Mouse (Mus musculus) hindbrain, embryonic 14.5 days (tissue): Measurements from ENCODE around the gene Ireb2. TPM values are rescaled to one million over a fixed set of nuclear protein-coding genes. Genes with fewer than 3 reads are reported as not detected.
"Not testable (repeated sequence)": the region's sequence is repeated elsewhere in the genome, so short reads cannot be mapped to it uniquely, and the experiment has no call there.

Experiments
- ATAC-seq: fragments of 200-750 bp; cut with Nextera tagmentation; 2 replicates; pipeline ENCODE4 v1.8.0; 2017; ENCODE audit warnings: moderate number of reproducible peaks, mild to moderate bottlenecking, moderate TSS enrichment, moderate library complexity; ENCODE audit not compliant: low FRiP score
- DNase-seq: peaks from one replicate; pipeline ENCODE4 v3.0.0-alpha.2; 2015; ENCODE audit warnings: low spot score
- H3K27ac ChIP-seq: fragments of 300-500 bp; sonication (generic); 2 replicates; pipeline ENCODE4 v1.5.1; 2014; ENCODE audit warnings: mild to moderate bottlenecking, moderate library complexity
- H3K27me3 ChIP-seq: fragments of 300-500 bp; sonication (generic); 2 replicates; pipeline ENCODE4 v1.6.1; 2014; ENCODE audit warnings: mild to moderate bottlenecking, low read length, mixed read lengths; ENCODE audit not compliant: control insufficient read depth, insufficient read depth
- H3K36me3 ChIP-seq: fragments of 300-500 bp; sonication (generic); replicated peaks from 2 replicates; pipeline ENCODE4 v1.6.1; 2014; ENCODE audit not compliant: control insufficient read depth, insufficient read depth
- H3K4me1 ChIP-seq: fragments of 300-500 bp; sonication (generic); replicated peaks from 2 replicates; pipeline ENCODE4 v1.6.1; 2014; ENCODE audit warnings: antibody characterized with exemption, low read length, mixed read lengths; ENCODE audit not compliant: control insufficient read depth, insufficient read depth
- H3K4me2 ChIP-seq: fragments of 300-500 bp; sonication (generic); replicated peaks from 2 replicates; pipeline ENCODE4 v1.6.1; 2014; ENCODE audit warnings: mild to moderate bottlenecking, moderate library complexity
- H3K4me3 ChIP-seq: fragments of 300-500 bp; sonication (generic); replicated peaks from 2 replicates; pipeline ENCODE4 v1.5.1; 2014; ENCODE audit warnings: mild to moderate bottlenecking, low read length
- H3K9ac ChIP-seq: fragments of 300-500 bp; sonication (generic); 2 replicates; pipeline ENCODE4 v1.6.1; 2014
- H3K9me3 ChIP-seq: fragments of 300-500 bp; sonication (generic); 2 replicates; pipeline ENCODE4 v1.6.1; 2016; ENCODE audit warnings: low read length; ENCODE audit not compliant: control insufficient read depth
- WGBS: fragments of 180-500 bp; shearing (Covaris S2); extraction: QIAGEN DNeasy Blood & Tissue Kit; methylation state at CpG from one replicate; pipeline ENCODE4 v1.1.7; 2014; 5-methylcytosine and 5-hydroxymethylcytosine counted together
- polyA plus RNA-seq: library from polyadenylated mRNA; unstranded; fragments of >200 nt; fragmentation: Nextera tagmentation; extraction: Ambion mirVana; gene quantifications from 2 replicates; pipeline ENCODE4 v1.2.1, GENCODE M21; 2014

The Ireb2 gene
- polyA plus RNA-seq, 1 experiment from 2014 or later: 52.0 TPM

DNA sequence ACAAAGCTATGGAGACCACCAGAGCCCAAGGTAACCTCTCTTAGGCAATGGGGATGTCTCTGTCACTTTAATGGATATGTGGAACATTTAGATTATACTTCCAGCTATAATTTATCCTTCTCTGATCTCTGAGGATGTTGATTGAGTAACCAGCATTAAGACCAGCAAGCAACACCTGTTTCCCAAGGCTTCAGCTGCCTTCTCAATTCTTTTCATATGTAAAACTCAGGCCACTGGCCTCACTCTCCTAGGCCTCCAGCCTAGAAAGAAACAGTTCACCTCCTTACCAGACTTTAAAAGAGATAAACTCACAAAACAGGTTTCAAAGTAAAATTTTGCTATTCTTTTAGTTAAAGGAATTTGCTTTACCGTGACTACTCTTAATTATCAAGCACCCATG, 23.4 kb upstream of the Ireb2 start:
- no peaks in the 10 kb centered on the region for H3K36me3 ChIP-seq
- no peak overlapping the region for H3K9ac ChIP-seq
- H3K9me3 ChIP-seq: no peaks in the 10 kb centered on the region
- H3K27ac ChIP-seq: no peak overlapping the region
- no peak for ATAC-seq
- no peaks in the 10 kb centered on the region for H3K4me1 ChIP-seq
- DNase-seq: no peak
- H3K4me3 ChIP-seq: no peak overlapping the region
- WGBS: 93% methylated on average over 1 of the region's 1 CpGs
- H3K4me2 ChIP-seq: no peak overlapping the region
- no peaks in the 10 kb centered on the region for H3K27me3 ChIP-seq

DNA sequence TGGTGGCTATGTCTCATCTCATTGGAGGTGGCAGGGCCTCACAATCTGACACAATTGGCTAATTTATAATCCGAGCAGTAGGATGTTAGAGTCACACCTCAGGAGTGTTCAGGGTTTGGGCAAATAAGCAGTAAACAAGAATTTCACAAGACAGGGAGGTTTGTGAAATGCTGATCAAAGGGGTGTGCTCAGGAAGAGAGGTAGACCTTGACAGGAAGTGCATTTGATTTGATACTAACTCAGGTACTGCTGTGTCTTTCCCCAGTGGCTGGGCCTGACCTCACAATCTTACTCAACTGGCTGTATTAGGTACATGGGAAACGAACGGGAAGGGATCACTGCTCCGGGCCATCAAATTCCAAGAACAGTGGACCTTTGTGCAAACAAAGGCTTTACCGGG, 21.3 kb upstream of the Ireb2 start:
- no peak overlapping the region for H3K4me2 ChIP-seq
- no peak for ATAC-seq
- DNase-seq: no peak
- H3K4me3 ChIP-seq: no peak overlapping the region
- no peaks in the 10 kb centered on the region for H3K27me3 ChIP-seq
- no peaks in the 10 kb centered on the region for H3K9me3 ChIP-seq
- 85% methylated on average over 5 of the region's 5 CpGs for WGBS
- H3K9ac ChIP-seq: no peak overlapping the region
- no peaks in the 10 kb centered on the region for H3K4me1 ChIP-seq
- H3K36me3 ChIP-seq: no peaks in the 10 kb centered on the region
- no peak overlapping the region for H3K27ac ChIP-seq

DNA sequence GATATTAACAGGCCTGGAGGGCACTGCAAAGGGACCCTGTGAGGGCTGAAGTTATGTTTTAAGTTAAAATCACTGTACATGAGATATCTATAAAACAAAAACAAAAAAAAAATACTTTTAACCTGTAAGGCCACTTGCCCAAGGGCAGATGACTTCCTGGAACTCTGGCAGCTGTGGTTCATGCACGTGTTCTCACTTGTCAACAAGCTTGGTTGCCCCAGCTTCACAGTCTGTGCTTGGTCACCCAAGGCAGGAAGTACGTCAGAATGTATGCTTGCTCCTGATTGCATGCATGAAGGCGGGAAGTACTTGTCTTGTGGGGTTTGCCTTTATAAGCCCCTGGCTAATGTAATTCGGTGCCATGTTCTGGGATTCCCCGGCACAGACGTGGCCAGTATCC, 19.7 kb upstream of the Ireb2 start:
- WGBS: 75% methylated on average over 6 of the region's 6 CpGs

DNA sequence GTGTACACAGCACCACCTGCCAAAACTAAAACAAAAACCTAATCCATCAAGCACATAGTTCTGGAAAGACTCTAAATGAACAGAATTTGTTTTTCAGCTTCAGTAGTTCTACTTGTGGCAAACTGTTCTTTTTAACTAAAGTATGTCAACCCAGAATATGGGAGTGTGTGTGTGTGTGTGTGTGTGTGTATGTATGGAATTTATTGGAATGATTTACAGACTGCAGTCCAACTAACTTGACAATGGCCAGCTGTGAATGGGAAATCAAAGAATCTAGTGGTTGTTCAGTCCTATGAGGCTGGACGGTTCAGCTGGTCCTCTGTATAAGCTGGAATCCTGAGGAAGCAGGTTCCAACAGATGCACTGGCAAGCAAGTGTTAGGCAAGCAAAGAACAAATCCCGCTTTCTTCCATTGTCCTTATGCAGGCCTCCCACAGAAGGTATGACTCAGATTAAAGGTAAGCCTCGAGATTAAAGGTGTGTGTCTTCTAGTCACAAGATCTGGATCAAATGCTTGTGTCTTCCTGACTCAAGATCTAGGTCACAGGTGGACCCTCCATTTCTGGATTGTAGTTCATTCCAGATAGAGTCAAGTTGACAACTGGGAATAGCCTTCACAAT, 18.9 kb upstream of the Ireb2 start:
- ATAC-seq (no peak), DNase-seq (no peak)
- Histone ChIP-seq H3K27ac (no peak overlapping the region), H3K27me3 (no peaks in the 10 kb centered on the region), H3K36me3 (no peaks in the 10 kb centered on the region), H3K4me3 (no peak overlapping the region), H3K9ac (no peak overlapping the region), H3K4me1 (no peaks in the 10 kb centered on the region), H3K4me2 (no peak overlapping the region), H3K9me3 (no peaks in the 10 kb centered on the region)
- WGBS: 86% methylated on average over 3 of the region's 3 CpGs

More for the DNA sequence above, 19.7 kb upstream of the Ireb2 start:
- Histone ChIP-seq H3K9me3 (no peaks in the 10 kb centered on the region), H3K36me3 (no peaks in the 10 kb centered on the region), H3K4me3 (no peak overlapping the region), H3K4me1 (no peaks in the 10 kb centered on the region), H3K27me3 (no peaks in the 10 kb centered on the region), H3K9ac (no peak overlapping the region), H3K27ac (no peak overlapping the region), H3K4me2 (no peak overlapping the region)
- no peak for DNase-seq
- ATAC-seq: no peak

DNA sequence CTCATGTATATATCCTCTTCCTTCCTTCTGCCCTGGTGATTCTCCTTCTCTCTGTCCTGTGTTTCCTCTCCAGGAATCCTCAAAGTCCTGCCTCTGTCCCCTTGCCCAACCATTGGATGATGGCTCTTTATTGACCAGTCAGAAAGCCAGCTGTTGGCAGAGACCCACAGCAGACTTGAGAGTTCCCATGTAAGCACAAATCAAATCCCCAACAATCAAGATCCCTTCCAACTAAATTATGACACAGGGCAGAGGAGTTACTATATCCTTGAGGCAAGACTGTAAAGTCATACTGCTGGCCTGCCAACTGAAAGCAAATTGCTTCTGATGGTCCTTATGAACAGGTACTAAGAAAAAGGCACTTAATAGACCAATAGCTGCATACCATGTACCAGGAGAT, 15.4 kb upstream of the Ireb2 start:
- DNase-seq: no peak
- Histone ChIP-seq H3K4me1 (no peaks in the 10 kb centered on the region), H3K27me3 (no peaks in the 10 kb centered on the region), H3K4me2 (no peak overlapping the region), H3K4me3 (no peak overlapping the region), H3K36me3 (no peaks in the 10 kb centered on the region), H3K9me3 (no peaks in the 10 kb centered on the region), H3K9ac (no peak overlapping the region), H3K27ac (no peak overlapping the region)
- ATAC-seq: no peak

DNA sequence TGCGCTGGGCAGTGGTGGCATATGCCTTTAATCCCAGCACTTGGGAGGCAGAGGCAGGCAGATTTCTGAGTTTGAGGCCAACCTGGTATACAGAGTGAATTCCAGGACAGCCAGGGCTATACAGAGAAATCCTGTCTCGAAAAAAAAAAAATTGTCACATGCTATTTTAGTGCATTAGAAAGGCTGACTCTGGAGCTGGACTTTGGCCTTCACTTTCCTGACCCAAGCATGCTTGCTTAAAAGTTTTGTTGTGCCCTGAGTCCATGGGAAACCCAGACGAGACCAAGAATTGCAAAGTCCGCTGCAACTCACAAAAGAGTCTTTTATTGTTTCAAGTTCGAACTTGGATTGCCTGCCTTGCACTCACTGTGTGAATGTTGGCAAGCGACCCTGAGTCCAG, 10.6 kb upstream of the Ireb2 start:
- DNase-seq, H3K9ac ChIP-seq, H3K36me3 ChIP-seq, H3K4me3 ChIP-seq, ATAC-seq, H3K27me3 ChIP-seq, H3K4me2 ChIP-seq, H3K9me3 ChIP-seq, H3K4me1 ChIP-seq, H3K27ac ChIP-seq: not testable (repeated sequence)
- WGBS: 73% methylated on average over 6 of the region's 6 CpGs

DNA sequence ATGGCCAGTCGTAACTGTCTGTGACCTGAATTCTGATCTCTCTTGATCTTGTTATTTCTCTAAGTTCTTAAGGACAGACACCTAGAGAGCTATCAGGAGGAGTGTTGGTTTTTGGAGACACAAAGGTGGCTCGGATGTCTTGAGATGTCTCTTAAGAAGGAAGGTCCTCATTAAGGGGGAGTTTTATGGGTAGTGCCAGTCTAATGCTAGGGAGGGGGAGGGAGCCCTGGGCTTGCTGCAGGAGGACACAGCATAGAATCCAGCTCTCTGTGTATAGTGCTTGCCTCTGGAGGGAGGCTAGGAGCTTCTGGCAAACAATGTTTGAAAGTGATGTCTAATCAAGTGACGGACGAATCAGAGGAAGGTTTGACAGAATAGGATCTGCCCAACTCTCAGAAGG, 10.0 kb upstream of the Ireb2 start:
- 68% methylated on average over 4 of the region's 4 CpGs for WGBS
- no peaks in the 10 kb centered on the region for H3K4me1 ChIP-seq
- H3K36me3 ChIP-seq: no peaks in the 10 kb centered on the region
- DNase-seq: no peak
- ATAC-seq: no peak
- no peak overlapping the region for H3K27ac ChIP-seq
- H3K9ac ChIP-seq: no peak overlapping the region
- H3K27me3 ChIP-seq: no peaks in the 10 kb centered on the region
- no peak overlapping the region for H3K4me3 ChIP-seq
- H3K4me2 ChIP-seq: no peak overlapping the region
- no peaks in the 10 kb centered on the region for H3K9me3 ChIP-seq

DNA sequence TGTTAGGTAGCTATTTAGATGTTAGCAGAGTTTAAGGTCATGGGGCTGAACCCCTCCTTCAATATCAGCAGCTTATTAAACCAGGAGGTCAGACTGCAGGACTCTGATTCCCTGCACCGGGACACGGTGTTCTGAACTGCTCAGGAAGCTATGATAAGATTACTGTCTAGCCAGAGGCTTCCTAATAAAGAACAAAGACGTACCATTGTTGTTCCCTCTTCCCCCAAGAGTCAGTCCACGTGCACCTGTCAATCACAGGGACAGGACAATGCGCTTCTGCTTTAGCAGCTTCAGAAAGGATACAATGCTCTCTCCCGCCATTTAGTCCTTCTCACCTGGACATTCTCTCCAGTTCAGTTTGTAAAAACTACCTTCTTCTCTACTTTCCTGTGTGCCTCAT, 8.0 kb upstream of the Ireb2 start:
- H3K4me3 ChIP-seq: no peak overlapping the region
- 19% methylated on average over 6 of the region's 6 CpGs for WGBS
- no peak overlapping the region for H3K9ac ChIP-seq
- H3K4me1 ChIP-seq: no peaks in the 10 kb centered on the region
- no peak overlapping the region for H3K4me2 ChIP-seq
- no peaks in the 10 kb centered on the region for H3K36me3 ChIP-seq
- no peak overlapping the region for H3K27ac ChIP-seq
- no peaks in the 10 kb centered on the region for H3K9me3 ChIP-seq
- no peaks in the 10 kb centered on the region for H3K27me3 ChIP-seq
- DNase-seq (no peak), ATAC-seq (no peak)

DNA sequence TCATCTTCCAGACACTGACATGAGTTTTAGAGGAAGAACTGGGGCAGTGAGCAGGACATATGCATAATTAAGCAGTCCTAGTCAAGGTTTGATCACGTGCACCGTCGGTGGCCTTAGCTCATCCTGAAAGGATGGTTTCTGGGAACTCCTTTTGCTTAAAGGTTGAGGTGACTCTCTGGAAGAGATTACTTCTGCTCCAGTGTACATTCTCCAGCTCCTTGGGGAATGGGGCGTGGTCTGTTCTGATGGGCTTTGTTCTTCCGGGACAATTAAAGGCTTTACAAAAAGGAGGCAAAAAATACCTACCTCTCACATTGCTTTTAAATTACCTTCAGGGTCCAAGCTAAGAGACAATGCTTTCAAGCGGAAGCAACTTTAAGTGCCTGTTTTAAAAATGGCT, 7.5 kb upstream of the Ireb2 start:
- Histone ChIP-seq H3K4me3 (no peak overlapping the region), H3K27ac (no peak overlapping the region), H3K9ac (no peak overlapping the region), H3K4me2 (no peak overlapping the region), H3K4me1 (no peaks in the 10 kb centered on the region), H3K9me3 (no peaks in the 10 kb centered on the region), H3K36me3 (no peaks in the 10 kb centered on the region), H3K27me3 (no peaks in the 10 kb centered on the region)
- WGBS: 74% methylated on average over 6 of the region's 6 CpGs
- ATAC-seq (no peak), DNase-seq (no peak)

DNA sequence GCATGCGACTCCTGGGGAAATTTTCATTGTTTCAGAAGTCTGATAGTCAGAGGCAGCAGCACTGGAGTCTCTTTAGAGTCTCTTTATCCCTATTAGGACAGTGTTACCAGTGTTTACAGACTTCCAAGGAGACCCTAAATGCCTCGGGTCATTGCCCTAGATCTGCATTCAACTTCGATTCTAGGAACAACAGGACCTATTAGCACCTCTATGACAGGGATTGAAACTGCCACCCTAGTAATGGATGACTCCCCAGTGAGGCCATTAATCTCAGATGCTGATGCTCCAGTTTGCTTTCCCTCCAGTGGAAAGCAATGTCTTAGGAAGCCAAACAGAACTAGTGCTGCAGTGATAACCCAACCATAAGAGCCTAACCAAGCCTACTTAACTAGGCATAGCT, 6.1 kb upstream of the Ireb2 start:
- H3K27ac ChIP-seq: no peak overlapping the region
- WGBS: 27% methylated on average over 3 of the region's 3 CpGs
- H3K4me2 ChIP-seq: no peak overlapping the region
- no peak for DNase-seq
- no peaks in the 10 kb centered on the region for H3K36me3 ChIP-seq
- ATAC-seq: no peak
- H3K4me1 ChIP-seq: no peaks in the 10 kb centered on the region
- no peaks in the 10 kb centered on the region for H3K9me3 ChIP-seq
- no peak overlapping the region for H3K9ac ChIP-seq
- no peaks in the 10 kb centered on the region for H3K27me3 ChIP-seq
- H3K4me3 ChIP-seq: no peak overlapping the region
